Mouse (Mus musculus) heart, adult 2 months (tissue): ENCODE data around the gene Man1c1.

Source experiments
- CTCF ChIP-seq: fragments of 200-600 bp; IDR thresholded peaks from 2 replicates; pipeline ENCODE4 v1.8.1; 2022; ENCODE audit warnings: antibody characterized with exemption, mild to moderate bottlenecking, moderate library complexity
- EP300 ChIP-seq: fragments of 200-500 bp; IDR thresholded peaks from 2 replicates; pipeline ENCODE4 v1.6.1; 2011; ENCODE audit warnings: low read depth, low read length, control low read depth; ENCODE audit not compliant: insufficient read depth
- POLR2A ChIP-seq: fragments of 200-500 bp; IDR thresholded peaks from 2 replicates; pipeline ENCODE4 v1.6.1; 2011; ENCODE audit warnings: mild to moderate bottlenecking, low read depth, low read length, control low read depth; ENCODE audit not compliant: insufficient read depth

DNA sequence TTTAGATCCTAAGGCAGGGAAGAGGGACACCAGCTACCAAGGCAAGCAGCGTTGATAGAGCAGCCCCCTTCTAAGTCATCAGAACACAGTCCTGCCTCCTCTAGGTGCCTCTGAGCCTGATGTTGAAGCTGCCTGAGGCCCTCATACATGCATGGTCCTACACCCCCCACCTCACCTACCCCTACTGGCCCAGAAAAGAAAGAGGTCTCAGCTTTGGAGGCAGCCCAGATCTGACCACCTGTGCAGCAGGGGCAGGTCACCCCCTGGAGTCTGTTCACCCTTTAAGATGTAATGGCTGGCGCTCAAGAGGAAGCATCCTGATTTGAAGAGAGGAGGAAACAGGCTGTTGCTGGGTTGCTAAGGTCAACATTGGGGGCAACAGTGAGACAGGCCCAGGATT, 77.2 kb downstream of the Man1c1 start:
- no peak for TF ChIP-seq POLR2A
- no peak for TF ChIP-seq CTCF
- no peak for TF ChIP-seq EP300
